Mouse (Mus musculus) stomach, embryonic 15.5 days (tissue): ENCODE data around the gene Spem1. TPM values are rescaled to one million over a fixed set of nuclear protein-coding genes. Genes with fewer than 3 reads are reported as not detected.
A peak's percentile ranks its signal among the peaks of the same experiment; 100 is the strongest.

ENCODE experiments used
- ATAC-seq: fragments of 200-750 bp; cut with Nextera tagmentation; 2 replicates; pipeline ENCODE4 v1.8.0; 2017; ENCODE audit warnings: low read depth, moderate number of reproducible peaks, moderate TSS enrichment; ENCODE audit not compliant: insufficient read depth, low FRiP score
- H3K27ac ChIP-seq: fragments of 300-500 bp; sonication (generic); 2 replicates; pipeline ENCODE4 v1.5.1; 2015; ENCODE audit warnings: mild to moderate bottlenecking, inconsistent platforms
- H3K27me3 ChIP-seq: fragments of 300-500 bp; sonication (generic); replicated peaks from 2 replicates; pipeline ENCODE4 v1.6.1; 2015; ENCODE audit warnings: inconsistent platforms
- H3K36me3 ChIP-seq: fragments of 300-500 bp; sonication (generic); 2 replicates; pipeline ENCODE4 v1.6.1; 2015; ENCODE audit warnings: inconsistent platforms
- H3K4me1 ChIP-seq: fragments of 300-500 bp; sonication (generic); 2 replicates; pipeline ENCODE4 v1.6.1; 2015; ENCODE audit warnings: inconsistent platforms
- H3K4me2 ChIP-seq: fragments of 300-500 bp; sonication (generic); 2 replicates; pipeline ENCODE4 v1.6.1; 2015; ENCODE audit warnings: mild to moderate bottlenecking, inconsistent platforms
- H3K4me3 ChIP-seq: fragments of 300-500 bp; sonication (generic); replicated peaks from 2 replicates; pipeline ENCODE4 v1.5.1; 2015; ENCODE audit warnings: inconsistent platforms
- H3K9ac ChIP-seq: fragments of 300-500 bp; sonication (generic); 2 replicates; pipeline ENCODE4 v1.6.1; 2015; ENCODE audit warnings: inconsistent platforms
- H3K9me3 ChIP-seq: fragments of 300-500 bp; sonication (generic); 2 replicates; pipeline ENCODE4 v1.6.1; 2016; ENCODE audit warnings: inconsistent platforms
- WGBS: fragments of 180-500 bp; shearing (Covaris S2); methylation state at CpG from one replicate; pipeline ENCODE4 v1.1.7; 2015; 5-methylcytosine and 5-hydroxymethylcytosine counted together
- polyA plus RNA-seq: library from polyadenylated mRNA; unstranded; fragments of >200 nt; fragmentation: Nextera tagmentation; extraction: Ambion mirVana; gene quantifications from 2 replicates; pipeline ENCODE4 v1.2.1, GENCODE M21; 2015

Spem1 gene
- polyA plus RNA-seq, 1 experiment from 2014 or later, result not detected

DNA sequence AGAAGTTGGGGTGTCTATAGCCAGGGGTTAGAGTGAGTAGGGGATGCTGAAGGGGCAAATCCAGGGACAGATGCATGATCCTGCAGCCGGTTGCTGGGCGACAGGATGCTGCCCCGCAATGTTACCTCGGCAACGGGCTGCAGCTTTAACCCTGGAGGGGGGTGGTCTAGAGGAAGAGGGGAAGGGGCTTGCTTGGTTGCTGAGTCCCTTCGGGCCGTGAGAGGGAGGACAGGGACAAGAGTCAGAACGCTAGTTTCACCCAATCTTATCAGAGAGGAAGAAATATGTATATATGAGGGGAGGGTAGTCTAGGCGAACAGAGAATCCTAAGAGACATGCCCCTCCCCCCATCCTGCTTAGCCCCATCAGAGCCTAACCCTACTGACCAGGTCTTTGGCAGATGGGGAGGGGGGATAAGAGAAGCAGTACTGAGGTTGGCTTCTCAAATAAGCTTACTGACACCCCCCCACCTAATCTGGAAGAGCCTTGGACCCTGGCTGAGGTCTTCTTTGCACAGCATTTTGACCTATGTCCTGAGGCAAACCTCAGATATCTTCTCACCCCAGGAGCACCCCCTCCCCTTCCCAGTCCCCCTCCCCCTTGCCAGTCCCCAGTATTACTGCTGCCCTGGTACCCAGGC, 13.5 kb upstream of the Spem1 start:
- 23% methylated on average over 9 of the region's 9 CpGs for WGBS
- Histone ChIP-seq H3K9me3 (no peaks in the 10 kb centered on the region), H3K4me1 (peaks cover 37% of the 10 kb centered on the region), H3K36me3 (no peaks in the 10 kb centered on the region), H3K9ac (no peak overlapping the region), H3K27me3 (peaks cover 3% of the 10 kb centered on the region; the same call in 1 of the 2 replicates), H3K4me3 (peak overlapping the region; percentile 77), H3K4me2 (peak overlapping the region; percentile 91), H3K27ac (no peak overlapping the region)
- ATAC-seq, result no peak

DNA sequence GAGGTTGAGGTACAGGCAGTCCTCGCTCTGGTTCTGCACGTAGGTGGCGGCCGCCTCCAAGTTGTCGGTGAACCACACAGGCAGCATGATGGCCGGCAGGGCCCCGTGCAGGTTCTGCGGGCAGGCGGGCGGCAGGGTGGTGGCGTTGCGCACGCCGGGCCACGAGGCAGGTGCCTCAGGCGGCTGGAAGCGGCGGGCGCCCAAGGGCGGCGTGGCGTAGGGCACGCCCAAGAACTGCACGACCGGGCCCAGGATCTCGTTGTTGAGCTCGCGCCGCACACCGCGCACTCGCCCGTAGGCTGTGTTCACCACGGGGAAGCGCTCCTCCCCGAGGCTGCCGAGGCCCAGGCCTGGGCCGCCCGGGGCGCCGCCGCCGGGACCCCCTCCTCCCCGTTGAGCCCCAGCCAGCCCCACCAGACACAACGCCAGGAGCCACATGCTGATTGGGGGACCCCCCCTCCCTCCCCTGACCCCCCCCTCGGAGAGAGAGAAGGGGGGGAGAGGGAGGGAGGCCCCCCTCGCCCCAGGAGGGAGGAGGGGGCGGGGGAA, 12.1 kb upstream of the Spem1 start:
- Histone ChIP-seq H3K4me3 (peak overlapping the region; percentile 41), H3K9me3 (no peaks in the 10 kb centered on the region), H3K4me1 (peaks cover 36% of the 10 kb centered on the region), H3K4me2 (peak overlapping the region; percentile 91), H3K36me3 (no peaks in the 10 kb centered on the region), H3K9ac (0 out of 2 replicates have a peak overlapping the region, but pooled peaks have one; percentile 0), H3K27me3 (peaks cover 3% of the 10 kb centered on the region; the same call in 1 of the 2 replicates), H3K27ac (no peak overlapping the region)
- ATAC-seq, result no peak
- WGBS, result 8% methylated on average over 42 of the region's 48 CpGs

DNA sequence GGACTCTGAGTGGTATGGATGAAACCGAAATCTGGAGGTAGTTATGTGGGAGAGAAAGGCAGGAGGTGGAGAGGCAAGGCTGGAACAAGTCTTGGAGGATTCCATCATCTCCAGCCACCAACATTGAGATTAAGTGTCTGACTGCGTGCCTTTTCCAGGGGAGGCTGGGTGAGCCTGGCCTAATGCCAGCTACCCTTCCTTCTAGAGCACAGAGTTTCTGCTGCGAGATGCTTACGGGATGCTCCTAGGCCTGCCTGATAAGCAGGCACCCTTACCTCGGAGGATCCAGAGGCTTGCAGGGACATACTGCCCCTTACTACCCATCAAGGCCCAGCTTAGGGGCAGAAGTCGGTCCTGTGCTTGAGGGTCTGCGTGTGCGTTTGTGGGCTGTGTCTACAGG, 11.6 kb upstream of the Spem1 start:
- Histone ChIP-seq H3K27ac (no peak overlapping the region), H3K4me1 (peaks cover 33% of the 10 kb centered on the region), H3K9me3 (no peaks in the 10 kb centered on the region), H3K27me3 (peaks cover 3% of the 10 kb centered on the region; the same call in 1 of the 2 replicates), H3K36me3 (no peaks in the 10 kb centered on the region), H3K9ac (0 out of 2 replicates have a peak overlapping the region, but pooled peaks have one; percentile 0), H3K4me3 (peak overlapping the region; percentile 41), H3K4me2 (peak overlapping the region; percentile 91)
- WGBS, result 60% methylated on average over 8 of the region's 8 CpGs
- no peak for ATAC-seq

DNA sequence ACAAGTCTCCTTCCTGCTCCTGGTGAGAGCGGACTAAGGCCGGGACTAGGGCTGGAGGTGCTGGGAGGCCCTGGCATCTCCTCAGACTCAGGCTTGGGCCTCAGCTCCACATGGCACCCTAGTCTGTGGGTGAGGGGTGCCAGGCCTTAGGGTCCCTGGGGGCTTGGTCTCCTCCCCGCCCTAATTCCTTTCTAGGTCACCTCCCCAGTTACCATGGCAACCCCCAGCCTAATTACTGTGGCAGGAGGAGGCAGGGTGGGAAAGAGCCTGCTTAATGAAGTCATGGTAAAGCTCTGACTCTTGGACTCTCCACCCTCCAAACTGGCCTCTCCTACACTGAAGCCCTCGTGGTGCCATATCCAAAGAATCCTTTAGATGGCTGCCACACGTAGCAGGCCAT, 6.9 kb upstream of the Spem1 start:
- Histone ChIP-seq H3K27ac (no peak overlapping the region), H3K4me2 (no peak overlapping the region), H3K36me3 (peaks cover 25% of the 10 kb centered on the region), H3K4me1 (peaks cover 9% of the 10 kb centered on the region), H3K9ac (no peak overlapping the region), H3K4me3 (no peak overlapping the region), H3K27me3 (no peaks in the 10 kb centered on the region), H3K9me3 (no peaks in the 10 kb centered on the region)
- 69% methylated on average over 5 of the region's 5 CpGs for WGBS
- ATAC-seq, result no peak

DNA sequence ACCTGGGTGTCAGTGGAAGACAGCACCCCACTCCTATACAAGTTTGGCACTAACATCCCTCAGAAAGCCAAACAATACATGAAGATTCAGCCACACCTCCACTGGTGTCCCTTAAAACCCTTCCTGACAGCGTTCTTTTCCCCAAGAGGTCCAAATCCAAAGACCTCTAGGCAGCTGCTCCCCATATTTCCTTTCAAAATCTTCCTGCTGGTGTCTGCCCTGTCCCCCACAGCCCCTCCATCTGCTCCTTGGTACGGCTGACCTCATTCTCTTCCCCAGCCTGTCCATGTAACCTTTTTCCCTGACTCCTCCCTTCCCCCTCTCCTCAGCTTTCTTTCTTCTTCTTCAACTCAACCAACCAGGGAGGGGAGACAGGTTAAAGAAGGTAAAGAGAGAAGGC, 1.5 kb upstream of the Spem1 start:
- Histone ChIP-seq H3K27me3 (no peaks in the 10 kb centered on the region), H3K27ac (no peak overlapping the region), H3K4me2 (no peak overlapping the region), H3K9ac (no peak overlapping the region), H3K36me3 (peaks cover 25% of the 10 kb centered on the region), H3K9me3 (no peaks in the 10 kb centered on the region), H3K4me1 (no peaks in the 10 kb centered on the region), H3K4me3 (no peak overlapping the region)
- no peak for ATAC-seq
- WGBS, result 73% methylated on average over 2 of the region's 2 CpGs

DNA sequence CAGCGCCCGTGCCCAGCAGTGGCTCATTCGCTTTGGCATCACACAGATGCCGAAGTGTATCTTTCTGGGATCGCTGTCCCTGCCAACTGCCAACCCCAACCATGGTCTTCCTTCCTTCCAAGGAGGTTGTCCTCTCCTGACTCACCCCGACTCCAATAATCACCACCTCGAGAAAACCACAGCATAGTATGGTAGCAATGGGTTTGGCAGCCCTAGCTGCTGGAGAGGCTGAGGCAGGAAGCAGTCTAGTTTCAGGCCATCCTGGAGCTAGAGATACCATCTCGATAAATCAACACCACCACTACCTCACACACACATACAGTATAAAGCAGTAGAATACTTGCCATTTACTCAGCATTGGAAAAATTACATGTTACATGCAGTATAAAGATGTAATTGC, 3.1 kb downstream of the Spem1 start:
- ATAC-seq, result no peak
- Histone ChIP-seq H3K4me3 (no peak overlapping the region), H3K36me3 (no peaks in the 10 kb centered on the region), H3K9ac (no peak overlapping the region), H3K4me1 (no peaks in the 10 kb centered on the region), H3K9me3 (no peaks in the 10 kb centered on the region), H3K27me3 (no peaks in the 10 kb centered on the region), H3K27ac (no peak overlapping the region), H3K4me2 (no peak overlapping the region)
- 90% methylated on average over 8 of the region's 8 CpGs for WGBS

DNA sequence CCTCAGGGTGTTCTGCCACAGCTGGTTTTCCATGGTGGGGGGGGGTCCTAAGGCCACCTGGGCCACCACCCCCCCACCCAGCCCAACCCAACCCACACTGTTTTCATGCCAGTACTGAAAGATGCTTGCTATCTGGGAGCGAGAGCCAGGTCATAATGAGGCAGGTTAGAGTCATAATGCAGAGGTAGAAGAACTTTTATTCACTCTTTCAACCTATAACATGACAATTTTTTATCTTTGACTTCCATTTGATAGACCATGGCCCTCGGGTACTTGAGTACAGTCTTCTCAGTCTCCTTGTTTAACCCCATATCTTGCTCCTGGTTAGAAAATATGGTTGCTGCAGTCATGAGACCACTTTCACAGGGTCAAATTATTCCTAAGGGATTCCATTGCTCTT, 3.6 kb downstream of the Spem1 start, which contains the start of gene Spem2:
TSS of gene Spem2 (minus strand) at position 101 of the 400 bp plus-strand sequence.
- no peak for ATAC-seq
- H3K4me1 ChIP-seq, result no peaks in the 10 kb centered on the region
- no peaks in the 10 kb centered on the region for H3K27me3 ChIP-seq
- no peaks in the 10 kb centered on the region for H3K36me3 ChIP-seq
- no peak within 1 kb of the TSS for H3K4me2 ChIP-seq
- no peaks in the 10 kb centered on the region for H3K9me3 ChIP-seq
- 85% methylated on average over 2 of the region's 2 CpGs for WGBS
- H3K4me3 ChIP-seq, result no peak within 1 kb of the TSS
- no peak within 1 kb of the TSS for H3K27ac ChIP-seq
- no peak within 1 kb of the TSS for H3K9ac ChIP-seq

DNA sequence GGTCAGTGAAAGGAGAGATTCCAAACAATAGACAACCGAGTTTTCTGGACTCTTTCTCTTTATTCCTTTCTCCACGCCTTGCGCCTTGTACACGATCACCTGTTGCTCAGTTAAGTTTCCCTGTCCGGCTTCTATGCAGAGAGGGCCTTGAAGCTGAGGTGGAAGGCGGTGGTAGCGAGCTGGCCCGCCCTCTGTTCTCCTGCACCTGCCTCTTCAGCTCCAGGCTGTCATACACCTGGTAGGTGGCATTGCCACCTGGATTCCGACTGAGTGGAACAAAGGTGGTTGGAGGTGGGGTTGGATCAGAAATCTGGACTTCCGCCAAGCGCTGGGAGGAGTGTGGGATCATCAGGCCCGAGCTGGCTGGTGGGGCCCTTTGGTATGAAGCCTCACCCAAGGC, 5.5 kb downstream of the Spem1 start:
- no peak for ATAC-seq
- Histone ChIP-seq H3K9me3 (no peaks in the 10 kb centered on the region), H3K36me3 (no peaks in the 10 kb centered on the region), H3K9ac (no peak overlapping the region), H3K4me3 (no peak overlapping the region), H3K27ac (no peak overlapping the region), H3K27me3 (no peaks in the 10 kb centered on the region), H3K4me2 (no peak overlapping the region), H3K4me1 (no peaks in the 10 kb centered on the region)
- 86% methylated on average over 12 of the region's 12 CpGs for WGBS

DNA sequence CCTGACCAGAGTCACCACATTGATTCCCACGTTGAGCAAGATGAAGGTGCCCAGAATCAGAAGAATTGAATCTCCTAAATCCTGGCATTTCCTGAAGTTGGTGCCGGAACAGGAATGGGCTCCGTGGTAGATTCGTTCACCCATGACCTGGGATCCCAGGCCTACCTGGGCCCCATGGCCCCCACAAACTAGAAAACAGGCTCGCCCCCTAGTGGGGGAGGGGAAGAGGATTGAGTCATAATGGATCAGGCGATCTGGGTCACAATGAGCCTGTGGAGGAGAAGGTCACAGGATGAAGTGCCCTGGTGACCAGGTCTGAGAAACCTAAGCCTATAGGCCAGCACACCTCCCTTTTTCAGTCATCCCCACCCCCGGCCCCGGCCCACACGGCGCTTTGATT, 6.8 kb downstream of the Spem1 start, which contains the start of gene Gm39566:
TSS of gene Gm39566 (minus strand) at position 144 of the 400 bp plus-strand sequence.
- Histone ChIP-seq H3K9me3 (no peaks in the 10 kb centered on the region), H3K36me3 (no peaks in the 10 kb centered on the region), H3K4me2 (no peak within 1 kb of the TSS), H3K4me3 (no peak within 1 kb of the TSS), H3K9ac (no peak within 1 kb of the TSS), H3K27me3 (no peaks in the 10 kb centered on the region), H3K4me1 (no peaks in the 10 kb centered on the region), H3K27ac (no peak within 1 kb of the TSS)
- no peak for ATAC-seq
- WGBS, result 57% methylated on average over 10 of the region's 10 CpGs

DNA sequence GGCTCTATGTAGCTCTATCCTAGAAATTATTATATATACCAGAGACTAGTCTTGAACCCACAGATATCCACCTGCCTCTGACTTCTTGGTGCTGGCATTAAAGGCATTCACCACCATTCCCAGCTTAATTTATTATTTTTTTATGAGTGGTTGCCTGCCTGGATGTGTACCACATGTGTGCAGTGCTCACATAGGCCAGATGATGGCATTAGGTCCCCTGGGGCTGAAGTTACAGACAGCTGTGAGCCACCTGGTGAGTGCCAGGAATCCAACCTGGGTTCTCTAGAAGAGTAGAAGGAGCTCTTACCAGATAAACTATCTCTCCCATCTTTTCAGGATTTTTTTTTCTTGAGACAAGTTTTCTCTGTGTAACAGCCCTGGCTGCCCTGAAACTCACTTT, 11.7 kb downstream of the Spem1 start:
- H3K36me3 ChIP-seq, result no peaks in the 10 kb centered on the region
- ATAC-seq, result no peak

DNA sequence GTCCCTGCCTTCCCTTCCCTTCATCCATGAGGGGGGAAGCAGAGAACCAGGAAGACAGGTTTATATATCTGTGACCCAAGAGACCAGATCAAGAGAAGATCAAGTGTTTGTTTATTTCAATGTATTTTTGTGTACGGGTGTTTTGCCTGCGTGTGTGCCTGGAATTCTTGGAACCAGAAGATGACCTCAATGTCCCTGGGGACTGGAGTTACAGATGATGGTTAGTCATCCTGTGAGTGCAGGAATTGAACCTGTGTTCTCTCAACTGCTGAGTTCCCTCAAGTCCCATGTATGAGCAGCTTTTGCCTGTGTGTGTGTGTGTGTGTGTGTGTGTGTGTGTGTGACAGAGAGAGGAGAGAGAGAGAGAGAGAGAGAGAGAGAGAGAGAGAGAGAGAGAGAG, 14.3 kb downstream of the Spem1 start:
- H3K4me2 ChIP-seq, result no peak overlapping the region
- 77% methylated on average over 2 of the region's 2 CpGs for WGBS
- no peaks in the 10 kb centered on the region for H3K36me3 ChIP-seq
- H3K4me3 ChIP-seq, result no peak overlapping the region
- H3K9ac ChIP-seq, result no peak overlapping the region
- no peaks in the 10 kb centered on the region for H3K9me3 ChIP-seq
- no peak for ATAC-seq
- H3K27me3 ChIP-seq, result peaks cover 6% of the 10 kb centered on the region; the same call in 1 of the 2 replicates
- H3K27ac ChIP-seq, result no peak overlapping the region
- peaks cover 23% of the 10 kb centered on the region for H3K4me1 ChIP-seq

More for the DNA sequence above, 11.7 kb downstream of the Spem1 start:
- no peaks in the 10 kb centered on the region for H3K4me1 ChIP-seq
- no peak overlapping the region for H3K4me2 ChIP-seq
- H3K27ac ChIP-seq, result no peak overlapping the region
- H3K9ac ChIP-seq, result no peak overlapping the region
- H3K27me3 ChIP-seq, result no peaks in the 10 kb centered on the region
- no peak overlapping the region for H3K4me3 ChIP-seq
- H3K9me3 ChIP-seq, result no peaks in the 10 kb centered on the region

DNA sequence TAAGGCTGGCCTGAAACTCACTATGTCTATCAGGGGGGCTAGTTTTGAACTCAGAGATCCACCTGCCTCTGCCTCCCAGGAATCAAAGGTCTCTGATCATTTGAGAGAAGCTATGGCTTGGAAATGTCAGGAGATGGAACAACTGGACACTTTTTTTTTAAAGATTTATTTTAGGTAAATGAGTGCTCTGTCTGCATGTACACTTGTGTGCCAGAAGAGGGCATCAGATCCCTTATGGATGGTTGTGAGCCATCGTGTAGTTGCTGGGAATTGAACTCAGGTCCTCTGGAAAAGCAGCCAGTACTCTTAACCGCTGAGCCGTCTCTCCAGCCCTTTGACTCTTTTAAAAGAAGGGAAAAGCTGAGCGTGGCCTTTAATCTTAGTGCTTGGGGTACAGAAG, 15.6 kb downstream of the Spem1 start:
- Histone ChIP-seq H3K4me2 (no peak overlapping the region), H3K4me1 (peaks cover 35% of the 10 kb centered on the region), H3K27me3 (peaks cover 6% of the 10 kb centered on the region; the same call in 1 of the 2 replicates), H3K4me3 (no peak overlapping the region), H3K36me3 (no peaks in the 10 kb centered on the region), H3K27ac (no peak overlapping the region), H3K9me3 (no peaks in the 10 kb centered on the region), H3K9ac (no peak overlapping the region)
- ATAC-seq, result no peak
- WGBS, result 74% methylated on average over 4 of the region's 4 CpGs
